Mouse (Mus musculus) cerebellum, adult 11-12 months (tissue): ENCODE data around the gene Gnat1.
A peak's percentile ranks its signal among the peaks of the same experiment; 100 is the strongest.

Experiments used
- DNase-seq: peaks from one replicate; pipeline ENCODE4 v3.0.0; 2022

The Gnat1 gene

DNA sequence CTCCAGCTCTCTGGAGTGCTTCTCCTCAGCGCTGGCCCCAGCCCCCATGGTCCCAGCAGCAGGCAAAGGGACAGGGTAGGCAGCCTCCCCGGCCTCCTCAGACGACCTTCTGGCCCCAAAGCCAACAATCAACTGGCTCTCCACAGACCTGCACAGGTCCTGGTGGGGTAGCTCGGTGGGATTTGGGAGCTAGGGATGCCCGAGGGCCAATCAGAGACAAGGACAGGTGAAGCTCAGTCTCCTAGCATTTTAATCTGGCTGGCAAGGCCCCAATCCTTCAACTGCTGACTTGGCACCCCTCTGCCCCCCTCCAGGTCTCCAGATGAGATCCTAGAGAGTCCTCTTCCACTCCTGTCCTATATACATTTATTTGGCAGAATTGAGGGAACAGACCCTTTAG lies at the start of gene Gnat1:
Gnat1 (minus strand) TSS at position 212 of the 400 bp plus-strand sequence.
- DNase-seq, result no peak

- no peak for DNase-seq
Measured at GRCm38 (mm10) chr9:107728919-107729670, 49.6 kb upstream of the Gnat1 start.

GRCm38 (mm10) chr9:107727041-107727440 lies 47.5 kb upstream of the Gnat1 start:
- no peak for DNase-seq

GRCm38 (mm10) chr9:107724796-107725195 lies 45.3 kb upstream of the Gnat1 start:
- no peak for DNase-seq

DNA sequence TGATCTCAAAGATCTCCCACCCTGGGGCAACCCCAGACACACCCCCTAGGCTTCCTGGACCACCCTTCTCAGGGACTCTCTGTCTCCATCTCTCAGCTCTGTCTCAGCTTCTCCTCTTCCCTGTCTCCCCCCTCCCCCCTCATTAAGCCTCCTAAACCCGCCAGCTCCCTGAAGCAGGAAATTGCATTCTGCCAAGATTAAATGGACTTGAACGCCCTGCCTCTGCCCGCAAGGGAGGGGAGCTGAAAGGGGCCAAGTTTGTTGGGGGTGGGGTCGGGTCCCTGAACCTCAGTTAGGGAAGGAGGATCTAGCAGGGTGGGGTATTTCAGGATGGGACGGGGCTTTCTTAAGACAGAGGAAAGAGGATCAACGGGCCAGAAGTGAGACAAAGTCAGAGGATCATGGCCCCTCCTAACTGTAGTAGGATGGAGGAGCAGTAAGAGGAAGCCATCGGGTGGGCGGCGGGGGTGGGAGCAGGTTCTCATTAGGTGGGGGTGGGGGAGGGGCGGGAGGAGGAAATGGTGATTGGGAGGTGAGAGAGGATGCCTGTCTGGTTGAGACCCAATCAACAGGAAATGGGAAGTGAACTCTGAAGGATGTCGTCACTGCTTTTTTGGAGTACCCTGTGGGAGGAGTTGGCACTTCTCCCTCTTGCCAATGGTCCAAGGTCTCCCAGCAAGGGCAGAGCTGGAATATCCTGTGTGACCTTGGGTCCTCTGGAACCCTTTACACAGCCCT lies 44.5 kb upstream of the Gnat1 start:
- no peak for DNase-seq

- DNase-seq, result no peak
Measured at GRCm38 (mm10) chr9:107723292-107723691, 43.8 kb upstream of the Gnat1 start.

DNA sequence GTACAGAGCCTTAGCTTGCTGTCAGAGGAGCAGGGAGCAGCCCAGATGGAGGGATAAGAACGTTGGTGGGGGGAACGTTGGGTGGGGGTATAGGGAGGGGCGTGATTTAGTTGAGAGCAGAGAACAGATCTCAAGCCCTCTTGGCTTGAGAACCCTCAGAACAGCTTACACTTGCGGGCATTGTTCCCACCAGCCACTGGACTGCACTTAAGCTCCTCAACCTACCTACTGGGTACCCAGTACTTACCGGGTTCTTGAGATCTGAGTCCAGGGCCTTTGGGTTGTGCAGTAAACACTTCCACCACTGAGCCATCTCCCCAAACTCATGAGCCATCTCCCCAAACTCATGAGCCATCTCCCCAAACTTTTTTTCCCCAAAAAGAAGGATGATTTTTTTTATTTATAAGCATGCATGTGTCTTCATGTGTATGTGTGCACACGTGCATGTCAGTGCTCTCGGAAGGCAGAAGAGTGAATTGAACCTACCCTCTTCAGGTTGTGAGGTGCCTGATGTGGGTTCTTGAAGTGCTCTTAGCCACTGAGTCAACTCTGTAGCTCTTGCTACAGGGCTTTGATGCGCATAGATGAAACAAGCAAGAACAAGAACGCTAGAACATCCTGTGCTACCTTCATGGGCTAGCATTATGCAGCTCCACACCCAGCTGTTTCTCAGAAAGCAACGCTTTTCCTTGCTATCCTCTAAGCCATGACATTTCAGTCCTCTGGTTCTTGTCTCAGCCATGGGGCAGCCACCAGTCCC lies 39.4 kb upstream of the Gnat1 start:
- no peak for DNase-seq

GRCm38 (mm10) chr9:107716951-107717350 lies 37.4 kb upstream of the Gnat1 start:
- peak; percentile 35 for DNase-seq

DNA sequence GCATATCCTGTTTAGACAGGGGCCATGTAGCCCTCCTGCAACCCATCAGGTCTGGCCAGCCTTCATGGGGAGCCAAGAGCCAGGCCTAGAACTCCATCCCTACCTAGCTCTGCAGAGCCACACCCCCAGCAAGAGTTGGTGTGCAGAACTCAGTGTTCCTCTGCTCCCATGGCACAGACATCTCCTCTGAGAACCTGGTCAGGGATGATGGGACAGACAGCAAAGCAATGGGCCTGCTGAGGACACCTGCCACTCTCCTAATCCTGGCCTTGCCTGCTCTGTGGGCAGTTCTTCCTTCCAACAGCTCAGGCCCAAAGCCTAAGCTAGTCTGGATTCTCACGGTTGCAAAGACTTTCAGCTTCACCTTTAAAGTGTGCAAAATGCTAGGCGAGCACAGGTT lies 36.1 kb upstream of the Gnat1 start:
- peak; percentile 71 for DNase-seq

- peak; percentile 76 for DNase-seq
Measured at GRCm38 (mm10) chr9:107714221-107714952, 34.9 kb upstream of the Gnat1 start.

GRCm38 (mm10) chr9:107709697-107710483 lies 30.4 kb upstream of the Gnat1 start, which contains the start of gene Sema3f:
Sema3f (minus strand) TSS chr9:107710475.
- DNase-seq, result peak; percentile 88

- peak; percentile 39 for DNase-seq
Measured at GRCm38 (mm10) chr9:107709096-107709696, 29.7 kb upstream of the Gnat1 start.

DNA sequence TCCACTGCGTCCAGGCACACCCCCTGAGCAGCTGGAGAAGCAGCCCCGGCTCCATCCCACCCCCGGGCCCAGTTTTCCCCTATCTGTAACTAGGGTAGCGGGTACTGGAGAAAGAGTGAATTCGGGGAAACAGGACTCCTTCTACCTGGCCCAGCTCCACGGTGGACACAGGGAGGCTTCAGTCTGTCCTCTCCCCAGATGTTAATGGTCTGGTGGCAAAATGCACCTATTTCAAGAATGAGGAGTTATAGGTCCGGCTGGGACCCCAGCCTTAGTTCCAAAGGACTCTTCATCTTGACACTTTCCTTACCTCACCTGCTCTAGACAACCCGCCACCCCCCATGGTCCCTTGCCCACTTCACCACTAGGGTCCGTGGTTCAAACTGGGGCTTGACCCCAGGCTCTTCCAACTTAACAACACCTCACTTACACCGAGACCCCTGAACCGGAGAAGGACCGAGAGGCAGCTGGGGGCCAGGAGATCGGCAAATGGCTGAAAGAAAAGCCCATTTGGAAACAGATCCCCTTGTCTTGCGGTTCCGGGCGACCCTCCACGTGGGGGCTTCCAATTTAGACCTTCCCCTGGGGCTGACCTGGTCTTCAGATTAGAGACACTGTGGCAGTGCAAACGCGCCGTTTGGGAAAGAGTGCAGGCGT lies 29.1 kb upstream of the Gnat1 start:
- DNase-seq, result peak; percentile 52

DNA sequence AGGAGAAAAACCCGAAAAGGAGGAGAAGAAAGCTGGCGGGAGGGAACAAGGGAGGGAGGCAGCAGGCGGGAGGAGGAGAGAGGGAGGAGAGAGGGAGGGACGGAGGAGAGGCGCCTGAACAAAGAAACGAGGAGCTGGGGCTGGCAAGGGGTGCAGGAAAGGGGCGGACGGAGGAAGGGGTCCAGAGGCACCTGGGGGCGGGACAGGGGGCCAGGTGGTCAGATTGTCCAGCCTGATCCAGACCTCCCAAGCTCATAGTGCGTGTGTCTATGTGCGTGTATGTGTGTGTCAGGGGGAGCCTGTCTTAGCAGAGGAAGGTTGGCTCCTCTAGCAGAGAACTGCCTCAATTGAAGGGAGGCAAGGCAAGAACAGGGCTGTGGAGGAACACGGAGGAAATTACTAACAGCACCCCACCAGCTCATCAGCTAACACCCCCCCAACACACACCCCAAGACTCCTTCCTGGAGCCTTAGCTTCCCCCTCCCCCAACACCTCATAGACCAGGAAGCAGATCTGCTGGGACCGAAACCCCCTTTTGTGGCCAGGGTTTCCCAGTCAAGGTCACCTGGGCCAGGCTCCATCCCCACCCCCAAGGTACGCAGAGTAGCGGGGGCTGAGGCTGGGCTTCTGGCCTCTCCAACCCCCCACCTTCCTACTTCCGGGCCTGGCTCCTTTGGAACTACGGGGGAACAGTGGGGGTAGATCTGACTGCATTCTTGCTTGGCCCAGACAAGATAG lies 28.4 kb upstream of the Gnat1 start:
- DNase-seq, result peak; percentile 54

DNA sequence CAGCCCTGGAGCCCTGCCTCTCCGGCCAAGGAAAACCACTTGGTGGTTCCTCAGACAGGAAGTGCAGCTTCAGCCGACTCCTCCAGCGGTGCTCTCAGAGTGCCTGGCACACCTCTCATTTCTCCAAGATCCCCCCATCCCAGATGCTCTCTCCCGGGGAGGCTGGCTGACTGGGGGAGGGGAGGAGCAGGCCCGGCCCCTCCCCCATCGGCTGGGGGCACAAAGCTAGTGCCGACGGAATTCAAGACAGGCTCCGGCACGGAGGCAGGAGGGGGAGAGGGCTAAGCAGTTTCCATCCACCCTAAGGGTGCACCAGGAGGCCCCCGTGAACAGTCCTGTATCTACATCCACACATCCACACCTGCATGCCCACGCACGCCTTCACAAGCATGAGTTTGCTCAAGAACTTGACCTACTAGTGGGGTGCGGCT lies 27.3 kb upstream of the Gnat1 start:
- DNase-seq, result no peak

GRCm38 (mm10) chr9:107703337-107704122 lies 24.0 kb upstream of the Gnat1 start:
- DNase-seq, result peak; percentile 56

DNA sequence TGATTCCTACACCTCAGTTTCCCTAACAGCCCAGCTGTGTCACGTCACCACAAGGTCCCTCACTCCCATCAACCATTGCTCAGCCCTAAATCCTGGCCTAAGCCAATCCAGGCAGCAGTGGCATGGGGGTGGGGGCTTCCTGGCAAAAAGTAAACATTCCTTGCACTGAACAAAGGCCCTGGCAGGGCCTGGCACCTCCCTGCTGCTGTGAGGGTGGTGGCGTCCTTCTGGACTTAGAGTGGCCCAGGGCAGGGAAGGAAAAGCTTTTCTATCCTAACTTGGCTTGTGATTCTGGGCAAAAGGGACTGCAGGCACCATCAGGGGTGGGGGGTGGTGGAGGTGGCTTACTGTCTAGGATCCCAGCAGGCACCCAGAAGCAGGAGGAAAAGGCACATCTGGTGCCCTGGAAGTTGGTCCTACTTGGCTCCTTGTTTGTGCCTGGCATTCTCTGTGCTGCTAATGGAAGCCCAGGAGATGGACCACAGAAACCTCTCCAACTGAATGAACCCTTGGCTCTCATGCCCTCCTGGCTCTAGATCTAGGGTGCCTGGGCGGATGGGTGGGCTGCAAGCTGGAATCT lies 23.2 kb upstream of the Gnat1 start:
- DNase-seq, result no peak

GRCm38 (mm10) chr9:107701594-107701993 lies 22.1 kb upstream of the Gnat1 start:
- DNase-seq, result peak; percentile 88

GRCm38 (mm10) chr9:107700114-107700571 lies 20.6 kb upstream of the Gnat1 start:
- DNase-seq, result no peak
